Mouse (Mus musculus): ENCODE measurements around the gene Tas2r131. TPM values are rescaled to one million over a fixed set of nuclear protein-coding genes. Genes with fewer than 3 reads are reported as not detected.
"Not testable (repeated sequence)": the region's sequence is repeated elsewhere in the genome, so short reads cannot be mapped to it uniquely, and the experiment has no call there.

The Tas2r131 gene
- not detected in 2 replicates for polyA plus RNA-seq (2012; ENCODE audit: insufficient read depth, insufficient read length, missing spikeins)

- TF ChIP-seq POLR2A (IDR thresholded peaks at IDR 0.05; ENCODE audit: borderline replicate concordance, low read depth, low read length) (no peak), CTCF (IDR thresholded peaks at IDR 0.05; ENCODE audit: low read depth, low read length) (no peak)
- H3K4me1 ChIP-seq (ENCODE audit: control insufficient read depth, insufficient read depth, low read length), result no peaks in the 10 kb centered on the region
- H3K27ac ChIP-seq (ENCODE audit: insufficient read depth, low read depth, low read length), result no peak within 1 kb of the TSS
- no peak within 1 kb of the TSS for H3K4me3 ChIP-seq (ENCODE audit: insufficient read depth, low read length)
Observed at GRCm38 (mm10) chr6:132957819-132958218, at the start of gene Tas2r131. Tas2r131 (minus strand) TSS chr6:132957919.

DNA sequence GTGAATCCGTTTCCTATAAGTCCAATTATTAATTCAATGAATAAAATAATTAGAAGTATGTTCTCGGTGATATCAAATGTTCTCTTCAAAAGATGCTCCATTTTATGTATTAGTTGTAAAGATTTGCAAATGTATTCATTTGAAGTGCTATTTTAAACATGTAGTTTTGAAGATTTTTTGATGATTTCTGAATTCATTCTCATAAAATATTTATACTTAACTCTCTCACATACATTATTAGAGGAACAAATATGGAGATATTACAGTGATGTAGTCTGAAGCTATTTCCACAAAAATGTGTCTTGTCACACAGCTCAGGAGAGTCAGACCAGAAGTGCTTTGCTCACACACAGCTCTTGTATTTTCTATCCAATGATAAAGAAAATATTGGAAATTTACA lies 23.1 kb upstream of the Tas2r131 start, which contains the start of gene Tas2r109:
TSS of gene Tas2r109 (minus strand) at position 101 of the 400 bp plus-strand sequence.
- no peaks in the 10 kb centered on the region for H3K4me1 ChIP-seq (ENCODE audit: control insufficient read depth, insufficient read depth, low read length)
- no peak within 1 kb of the TSS for H3K27ac ChIP-seq (ENCODE audit: insufficient read depth, low read depth, low read length)
- TF ChIP-seq POLR2A (IDR thresholded peaks at IDR 0.05; ENCODE audit: borderline replicate concordance, low read depth, low read length) (no peak), CTCF (IDR thresholded peaks at IDR 0.05; ENCODE audit: low read depth, low read length) (no peak)
- H3K4me3 ChIP-seq (ENCODE audit: insufficient read depth, low read length), result no peak within 1 kb of the TSS

- Histone ChIP-seq H3K4me1 (ENCODE audit: control insufficient read depth, insufficient read depth, low read length) (no peaks in the 10 kb centered on the region), H3K4me3 (ENCODE audit: insufficient read depth, low read length) (no peak within 1 kb of the TSS), H3K27ac (ENCODE audit: insufficient read depth, low read depth, low read length) (no peak within 1 kb of the TSS)
- TF ChIP-seq POLR2A (IDR thresholded peaks at IDR 0.05; ENCODE audit: borderline replicate concordance, low read depth, low read length) (no peak), CTCF (IDR thresholded peaks at IDR 0.05; ENCODE audit: low read depth, low read length) (no peak)
Observed at GRCm38 (mm10) chr6:132950802-132951201, 6.9 kb downstream of the Tas2r131 start, which contains the start of gene Tas2r129. Tas2r129 (plus strand) TSS chr6:132951102.

- not testable (repeated sequence) for H3K4me1 ChIP-seq (ENCODE audit: control insufficient read depth, insufficient read depth, low read length); H3K27ac ChIP-seq (ENCODE audit: insufficient read depth, low read depth, low read length); H3K4me3 ChIP-seq (ENCODE audit: insufficient read depth, low read length)
Observed at GRCm38 (mm10) chr6:132941376-132941775, 16.3 kb downstream of the Tas2r131 start.

GRCm38 (mm10) chr6:132909351-132909750 lies 48.4 kb downstream of the Tas2r131 start, which contains the start of gene Tas2r125:
Tas2r125 (plus strand) TSS chr6:132909651.
- TF ChIP-seq CTCF (IDR thresholded peaks at IDR 0.05; ENCODE audit: low read depth, low read length) (no peak), POLR2A (IDR thresholded peaks at IDR 0.05; ENCODE audit: borderline replicate concordance, low read depth, low read length) (no peak)
- Histone ChIP-seq H3K4me1 (ENCODE audit: control insufficient read depth, insufficient read depth, low read length) (no peaks in the 10 kb centered on the region), H3K27ac (ENCODE audit: insufficient read depth, low read depth, low read length) (no peak within 1 kb of the TSS), H3K4me3 (ENCODE audit: insufficient read depth, low read length) (no peak within 1 kb of the TSS)

Other genes with a start within 250 kb of the Tas2r131 start
- gene Tas2r122, start 246.0 kb downstream of the Tas2r131 start, polyA plus RNA-seq (2012; ENCODE audit: insufficient read depth, insufficient read length, missing spikeins), result not detected in 2 replicates
- gene Tas2r115, start 219.9 kb downstream of the Tas2r131 start, polyA plus RNA-seq (2012; ENCODE audit: insufficient read depth, insufficient read length, missing spikeins), result not detected in 2 replicates
- not detected in 2 replicates for gene Tas2r124, start 203.2 kb downstream of the Tas2r131 start, polyA plus RNA-seq (2012; ENCODE audit: insufficient read depth, insufficient read length, missing spikeins)
- gene Tas2r102, start 195.8 kb downstream of the Tas2r131 start, polyA plus RNA-seq (2012; ENCODE audit: insufficient read depth, insufficient read length, missing spikeins), result not detected in 2 replicates
- not detected in 2 replicates for gene Tas2r136, start 179.8 kb downstream of the Tas2r131 start, polyA plus RNA-seq (2012; ENCODE audit: insufficient read depth, insufficient read length, missing spikeins)
- not detected in 2 replicates for gene Tas2r117, start 155.1 kb downstream of the Tas2r131 start, polyA plus RNA-seq (2012; ENCODE audit: insufficient read depth, insufficient read length, missing spikeins)
- not detected in 2 replicates for gene Tas2r123, start 110.8 kb downstream of the Tas2r131 start, polyA plus RNA-seq (2012; ENCODE audit: insufficient read depth, insufficient read length, missing spikeins)
- not detected in 2 replicates for gene Tas2r116, start 102.5 kb downstream of the Tas2r131 start, polyA plus RNA-seq (2012; ENCODE audit: insufficient read depth, insufficient read length, missing spikeins)
- gene Tas2r110, start 89.9 kb downstream of the Tas2r131 start, polyA plus RNA-seq (2012; ENCODE audit: insufficient read depth, insufficient read length, missing spikeins), result not detected in 2 replicates
- not detected in 2 replicates for gene Tas2r113, start 64.9 kb downstream of the Tas2r131 start, polyA plus RNA-seq (2012; ENCODE audit: insufficient read depth, insufficient read length, missing spikeins)
- not detected in 2 replicates for gene Tas2r125, start 48.3 kb downstream of the Tas2r131 start, polyA plus RNA-seq (2012; ENCODE audit: insufficient read depth, insufficient read length, missing spikeins)
- not detected in 2 replicates for gene Tas2r129, start 6.8 kb downstream of the Tas2r131 start, polyA plus RNA-seq (2012; ENCODE audit: insufficient read depth, insufficient read length, missing spikeins)
- not detected in 2 replicates for gene Tas2r109, start 23.0 kb upstream of the Tas2r131 start, polyA plus RNA-seq (2012; ENCODE audit: insufficient read depth, insufficient read length, missing spikeins)
- not detected in 2 replicates for gene Tas2r103, start 79.2 kb upstream of the Tas2r131 start, polyA plus RNA-seq (2012; ENCODE audit: insufficient read depth, insufficient read length, missing spikeins)
- gene Tas2r140, start 97.9 kb upstream of the Tas2r131 start, polyA plus RNA-seq (2012; ENCODE audit: insufficient read depth, insufficient read length, missing spikeins), result not detected in 2 replicates
- 38.8 and 45.5 TPM in 2 replicates for gene Smim10l1, start 147.0 kb upstream of the Tas2r131 start, polyA plus RNA-seq (2012; ENCODE audit: insufficient read depth, insufficient read length, missing spikeins)